Mouse (Mus musculus) heart, embryonic 16.5 days (tissue): Measurements from ENCODE around the gene Olfr314. TPM values are rescaled to one million over a fixed set of nuclear protein-coding genes. Genes with fewer than 3 reads are reported as not detected.

Source experiments
- ATAC-seq: fragments of 200-750 bp; cut with Nextera tagmentation; replicated peaks from 2 replicates; pipeline ENCODE4 v1.8.0; 2017; ENCODE audit warnings: moderate number of reproducible peaks; ENCODE audit not compliant: insufficient read depth, low FRiP score; ENCODE audit errors: extremely low read depth
- H3K27ac ChIP-seq: fragments of 300-500 bp; sonication (generic); 2 replicates; pipeline ENCODE4 v1.5.1; 2014; ENCODE audit warnings: mild to moderate bottlenecking, low read length, control low read depth, moderate library complexity
- H3K27me3 ChIP-seq: fragments of 300-500 bp; sonication (generic); 2 replicates; pipeline ENCODE4 v1.6.1; 2014; ENCODE audit warnings: low read length, mixed read lengths; ENCODE audit not compliant: control insufficient read depth, insufficient read depth
- H3K36me3 ChIP-seq: fragments of 300-500 bp; sonication (generic); 2 replicates; pipeline ENCODE4 v1.6.1; 2014; ENCODE audit not compliant: control insufficient read depth, insufficient read depth
- H3K4me1 ChIP-seq: fragments of 300-500 bp; sonication (generic); 2 replicates; pipeline ENCODE4 v1.6.1; 2014; ENCODE audit warnings: low read length, mixed read lengths; ENCODE audit not compliant: control insufficient read depth, insufficient read depth
- H3K4me2 ChIP-seq: fragments of 300-500 bp; sonication (generic); 2 replicates; pipeline ENCODE4 v1.6.1; 2014; ENCODE audit warnings: low read depth, mild to moderate bottlenecking, control low read depth, low read length
- H3K4me3 ChIP-seq: fragments of 300-500 bp; sonication (generic); 2 replicates; pipeline ENCODE4 v1.5.1; 2014; ENCODE audit warnings: mild to moderate bottlenecking, control low read depth, low read length
- H3K9ac ChIP-seq: fragments of 300-500 bp; sonication (generic); 2 replicates; pipeline ENCODE4 v1.6.1; 2014; ENCODE audit warnings: low read length, control low read depth
- H3K9me3 ChIP-seq: fragments of 300-500 bp; sonication (generic); replicated peaks from 2 replicates; pipeline ENCODE4 v1.6.1; 2016; ENCODE audit warnings: low read length; ENCODE audit not compliant: control insufficient read depth
- WGBS: fragments of 180-500 bp; shearing (Covaris S2); extraction: QIAGEN DNeasy Blood & Tissue Kit; methylation state at CpG from one replicate; pipeline ENCODE4 v1.1.7; 2014; 5-methylcytosine and 5-hydroxymethylcytosine counted together
- polyA plus RNA-seq: library from polyadenylated mRNA; unstranded; fragments of >200 nt; fragmentation: Nextera tagmentation; extraction: Ambion mirVana; gene quantifications from 2 replicates; pipeline ENCODE4 v1.2.1, GENCODE M21; 2015

Olfr314 gene
- polyA plus RNA-seq, 1 experiment from 2014 or later: 0.11 TPM

GRCm38 (mm10) chr11:58789532-58789931, 6.8 kb downstream of the Olfr314 start:
- H3K4me3 ChIP-seq: no peak overlapping the region
- H3K27ac ChIP-seq: no peak overlapping the region
- H3K36me3 ChIP-seq: no peaks in the 10 kb centered on the region
- no peaks in the 10 kb centered on the region for H3K9me3 ChIP-seq
- no peaks in the 10 kb centered on the region for H3K27me3 ChIP-seq
- 29% methylated on average over 3 of the region's 3 CpGs for WGBS
- H3K4me1 ChIP-seq: no peaks in the 10 kb centered on the region
- no peak overlapping the region for H3K4me2 ChIP-seq
- H3K9ac ChIP-seq: no peak overlapping the region
- no peak for ATAC-seq

- Histone ChIP-seq H3K4me1 (no peaks in the 10 kb centered on the region), H3K4me3 (no peak overlapping the region), H3K4me2 (no peak overlapping the region), H3K9me3 (no peaks in the 10 kb centered on the region), H3K36me3 (no peaks in the 10 kb centered on the region), H3K27me3 (no peaks in the 10 kb centered on the region), H3K9ac (no peak overlapping the region), H3K27ac (no peak overlapping the region)
- no peak for ATAC-seq
- WGBS: 43% methylated on average over 2 of the region's 2 CpGs
These were observed 7.3 kb downstream of the Olfr314 start for GRCm38 (mm10) chr11:58790053-58790452.

GRCm38 (mm10) chr11:58790646-58791045, 7.9 kb downstream of the Olfr314 start:
- Histone ChIP-seq H3K4me1 (no peaks in the 10 kb centered on the region), H3K36me3 (no peaks in the 10 kb centered on the region), H3K4me2 (no peak overlapping the region), H3K9me3 (no peaks in the 10 kb centered on the region), H3K9ac (no peak overlapping the region), H3K4me3 (no peak overlapping the region), H3K27ac (no peak overlapping the region), H3K27me3 (no peaks in the 10 kb centered on the region)
- ATAC-seq: no peak
- 56% methylated on average over 6 of the region's 6 CpGs for WGBS

GRCm38 (mm10) chr11:58795856-58796255, 13.1 kb downstream of the Olfr314 start:
- WGBS: 77% methylated on average over 2 of the region's 2 CpGs
- H3K4me2 ChIP-seq: no peak overlapping the region
- H3K9ac ChIP-seq: no peak overlapping the region
- no peaks in the 10 kb centered on the region for H3K9me3 ChIP-seq
- no peaks in the 10 kb centered on the region for H3K36me3 ChIP-seq
- no peak for ATAC-seq
- no peak overlapping the region for H3K27ac ChIP-seq
- no peaks in the 10 kb centered on the region for H3K4me1 ChIP-seq
- H3K4me3 ChIP-seq: no peak overlapping the region
- H3K27me3 ChIP-seq: no peaks in the 10 kb centered on the region

GRCm38 (mm10) chr11:58796850-58797249, 14.1 kb downstream of the Olfr314 start:
- H3K4me3 ChIP-seq: no peak overlapping the region
- H3K27ac ChIP-seq: no peak overlapping the region
- H3K9me3 ChIP-seq: no peaks in the 10 kb centered on the region
- no peak overlapping the region for H3K9ac ChIP-seq
- ATAC-seq: no peak
- no peaks in the 10 kb centered on the region for H3K36me3 ChIP-seq
- H3K27me3 ChIP-seq: no peaks in the 10 kb centered on the region
- H3K4me2 ChIP-seq: no peak overlapping the region
- peaks cover 4% of the 10 kb centered on the region; the same call in 1 of the 2 replicates for H3K4me1 ChIP-seq
- 64% methylated on average over 7 of the region's 7 CpGs for WGBS

- Histone ChIP-seq H3K9me3 (no peaks in the 10 kb centered on the region), H3K27ac (no peak overlapping the region), H3K4me3 (no peak overlapping the region), H3K36me3 (no peaks in the 10 kb centered on the region), H3K9ac (no peak overlapping the region), H3K4me1 (peaks cover 9% of the 10 kb centered on the region), H3K27me3 (no peaks in the 10 kb centered on the region), H3K4me2 (no peak overlapping the region)
- WGBS: 70% methylated on average over 5 of the region's 5 CpGs
- ATAC-seq: no peak
These were observed 17.0 kb downstream of the Olfr314 start for GRCm38 (mm10) chr11:58799747-58800146.

GRCm38 (mm10) chr11:58801558-58802228, 18.9 kb downstream of the Olfr314 start, which contains the start of gene Fam183b:
Gene Fam183b (minus strand): TSS chr11:58801960.
- Histone ChIP-seq H3K9me3 (no peaks in the 10 kb centered on the region), H3K4me1 (peaks cover 9% of the 10 kb centered on the region), H3K27me3 (no peaks in the 10 kb centered on the region), H3K4me3 (peak within 1 kb of the TSS; percentile 2; the same call in 1 of the 2 replicates), H3K4me2 (peak within 1 kb of the TSS; percentile 30), H3K36me3 (no peaks in the 10 kb centered on the region), H3K27ac (no peak within 1 kb of the TSS), H3K9ac (no peak within 1 kb of the TSS)
- peak; percentile 73 for ATAC-seq
- WGBS: 34% methylated on average over 14 of the region's 14 CpGs

GRCm38 (mm10) chr11:58803871-58804270, 21.1 kb downstream of the Olfr314 start:
- peaks cover 9% of the 10 kb centered on the region for H3K4me1 ChIP-seq
- no peaks in the 10 kb centered on the region for H3K36me3 ChIP-seq
- WGBS: 66% methylated on average over 4 of the region's 4 CpGs
- no peak overlapping the region for H3K27ac ChIP-seq
- H3K27me3 ChIP-seq: no peaks in the 10 kb centered on the region
- H3K9ac ChIP-seq: no peak overlapping the region
- no peak overlapping the region for H3K4me3 ChIP-seq
- no peaks in the 10 kb centered on the region for H3K9me3 ChIP-seq
- no peak for ATAC-seq
- no peak overlapping the region for H3K4me2 ChIP-seq

- H3K4me1 ChIP-seq: peaks cover 9% of the 10 kb centered on the region
- no peaks in the 10 kb centered on the region for H3K27me3 ChIP-seq
- no peak overlapping the region for H3K27ac ChIP-seq
- no peak overlapping the region for H3K4me3 ChIP-seq
- H3K9me3 ChIP-seq: no peaks in the 10 kb centered on the region
- H3K9ac ChIP-seq: no peak overlapping the region
- no peaks in the 10 kb centered on the region for H3K36me3 ChIP-seq
- no peak overlapping the region for H3K4me2 ChIP-seq
- WGBS: 56% methylated on average over 2 of the region's 2 CpGs
- no peak for ATAC-seq
These were observed 21.6 kb downstream of the Olfr314 start for GRCm38 (mm10) chr11:58804393-58804792.
